Mouse (Mus musculus): Measurements from ENCODE around the gene Figla. TPM values are rescaled to one million over a fixed set of nuclear protein-coding genes. Genes with fewer than 3 reads are reported as not detected.

The Figla gene
- total RNA-seq, 2 experiments from 2014 or later = not detected

DNA sequence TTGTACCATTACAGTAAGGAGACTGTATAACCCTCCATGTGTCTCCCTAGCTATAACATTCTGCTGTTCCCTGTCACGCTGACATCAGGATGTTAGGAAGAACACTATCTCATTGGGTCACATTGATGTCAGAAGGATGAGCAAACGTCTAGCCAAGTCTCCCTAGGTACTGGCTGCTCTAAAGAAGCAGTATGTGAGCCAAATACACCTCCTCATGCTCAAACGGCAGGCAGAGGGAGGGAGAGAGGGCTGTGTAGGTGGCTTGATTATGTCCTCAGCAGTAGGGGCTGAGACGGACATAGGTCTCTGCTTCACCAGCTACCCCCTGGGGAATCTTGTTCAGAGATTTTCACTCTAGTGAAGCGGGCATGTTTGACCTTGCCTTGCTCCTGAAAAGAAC is 51.2 kb downstream of the Figla start:
- ATAC-seq (ENCODE audit: poor library complexity, severe bottlenecking) = no peak

DNA sequence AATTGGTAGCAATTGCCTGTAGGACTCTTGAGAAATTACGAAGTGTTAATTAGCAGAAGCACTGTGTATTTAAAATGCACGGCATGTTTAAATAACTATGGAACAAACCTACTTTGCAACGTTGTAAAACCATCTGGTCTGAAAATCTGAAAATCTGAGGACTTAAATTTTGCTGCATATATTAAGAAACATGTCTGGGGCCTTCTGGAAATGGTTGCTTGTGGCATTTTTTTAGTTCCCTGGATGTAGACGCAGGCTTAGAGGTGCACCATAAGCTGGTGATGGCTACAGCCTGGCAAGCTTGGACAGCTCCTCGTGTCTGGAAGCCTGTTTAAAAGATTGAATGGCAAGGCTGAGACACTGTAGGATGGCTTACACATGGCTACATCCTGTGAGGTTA is 53.0 kb downstream of the Figla start:
- no peak for ATAC-seq (ENCODE audit: poor library complexity, severe bottlenecking)

- ATAC-seq (ENCODE audit: poor library complexity, severe bottlenecking) = no peak
These were observed 53.9 kb downstream of the Figla start for GRCm38 (mm10) chr6:86069856-86070255.

DNA sequence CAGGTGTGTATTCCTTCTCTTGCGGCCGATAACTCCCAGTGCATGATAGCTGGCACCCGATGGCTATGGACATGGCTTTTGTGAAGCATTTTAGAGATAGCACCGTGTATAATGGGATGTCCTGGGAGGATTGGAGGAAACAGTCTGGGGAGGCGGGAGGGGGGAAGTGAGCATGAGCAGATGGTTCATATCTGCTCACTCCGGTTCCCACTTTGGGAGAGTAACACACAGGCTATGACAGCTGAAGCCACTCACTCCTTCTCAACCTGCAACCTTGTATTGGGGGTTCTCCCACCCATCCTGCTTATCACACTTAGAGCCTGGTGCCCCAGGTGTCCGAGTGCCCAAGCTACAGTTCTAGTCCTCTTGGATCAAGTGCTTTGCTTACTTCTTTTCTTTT is 54.3 kb downstream of the Figla start:
- ATAC-seq (ENCODE audit: poor library complexity, severe bottlenecking) = no peak

Other genes starting within 250 kb of the Figla start
- not detected in 2 replicates for gene Nat8f6, start 195.2 kb upstream of the Figla start, total RNA-seq (2015)
- gene Nat8f6, start 195.2 kb upstream of the Figla start, total RNA-seq (2017) = not detected in 2 replicates
- not detected in 2 replicates for gene Nat8f5, start 195.2 kb upstream of the Figla start, total RNA-seq (2015)
- gene Nat8f5, start 195.2 kb upstream of the Figla start, total RNA-seq (2017) = not detected in 2 replicates
- gene Nat8, start 184.1 kb upstream of the Figla start, total RNA-seq (2015) = not detected in 2 replicates
- gene Nat8, start 184.1 kb upstream of the Figla start, total RNA-seq (2017) = not detected in 2 replicates
- not detected in 2 replicates for gene Nat8f2, start 147.0 kb upstream of the Figla start, total RNA-seq (2015)
- not detected in 2 replicates for gene Nat8f2, start 147.0 kb upstream of the Figla start, total RNA-seq (2017)
- gene Nat8f4, start 111.3 kb upstream of the Figla start, total RNA-seq (2015) = 0.18 and 0.25 TPM in 2 replicates
- gene Nat8f4, start 111.3 kb upstream of the Figla start, total RNA-seq (2017) = 0.44 and 0.49 TPM in 2 replicates
- 14.9 and 16.2 TPM in 2 replicates for gene Tprkb, start 104.3 kb upstream of the Figla start, total RNA-seq (2015)
- 30.8 and 32.9 TPM in 2 replicates for gene Tprkb, start 104.3 kb upstream of the Figla start, total RNA-seq (2017)
- gene Nat8f1, start 100.5 kb upstream of the Figla start, total RNA-seq (2015) = 3.2 and 3.4 TPM in 2 replicates
- gene Nat8f1, start 100.5 kb upstream of the Figla start, total RNA-seq (2017) = 1.5 and 2.4 TPM in 2 replicates
- gene Dusp11, start 54.5 kb upstream of the Figla start, total RNA-seq (2015) = 83.4 and 85.5 TPM in 2 replicates
- 50.3 and 64.2 TPM in 2 replicates for gene Dusp11, start 54.5 kb upstream of the Figla start, total RNA-seq (2017)
- 1.0 and 2.1 TPM in 2 replicates for gene Add2, start 12.5 kb downstream of the Figla start, total RNA-seq (2015)
- gene Add2, start 12.5 kb downstream of the Figla start, total RNA-seq (2017) = 2.4 and 3.1 TPM in 2 replicates
- not detected in 2 replicates for gene Tgfa, start 179.1 kb downstream of the Figla start, total RNA-seq (2015)
- not detected in 2 replicates for gene Tgfa, start 179.1 kb downstream of the Figla start, total RNA-seq (2017)